Mouse (Mus musculus) hindbrain, embryonic 11.5 days (tissue): ENCODE results near the gene Arf5. TPM values are rescaled to one million over a fixed set of nuclear protein-coding genes. Genes with fewer than 3 reads are reported as not detected.
A peak's percentile ranks its signal among the peaks of the same experiment; 100 is the strongest.

ENCODE experiments used
- ATAC-seq: fragments of 200-750 bp; cut with Nextera tagmentation; 2 replicates; pipeline ENCODE4 v1.8.0; 2017; ENCODE audit warnings: mild to moderate bottlenecking, moderate TSS enrichment, moderate library complexity; ENCODE audit not compliant: low FRiP score
- DNase-seq: peaks from one replicate; pipeline ENCODE4 v3.0.0-alpha.2; 2015; ENCODE audit warnings: low spot score
- H3K27ac ChIP-seq: fragments of 300-500 bp; sonication (generic); 2 replicates; pipeline ENCODE4 v1.5.1; 2014; ENCODE audit warnings: mild to moderate bottlenecking, low read depth, low read length
- H3K27me3 ChIP-seq: fragments of 300-500 bp; sonication (generic); 2 replicates; pipeline ENCODE4 v1.6.1; 2014; ENCODE audit warnings: mild to moderate bottlenecking, low read length, moderate library complexity, mixed read lengths; ENCODE audit not compliant: control insufficient read depth, insufficient read depth
- H3K36me3 ChIP-seq: fragments of 300-500 bp; sonication (generic); 2 replicates; pipeline ENCODE4 v1.6.1; 2014; ENCODE audit warnings: mild to moderate bottlenecking, low read length, moderate library complexity, mixed read lengths; ENCODE audit not compliant: control insufficient read depth, insufficient read depth
- H3K4me1 ChIP-seq: fragments of 300-500 bp; sonication (generic); replicated peaks from 2 replicates; pipeline ENCODE4 v1.6.1; 2014; ENCODE audit warnings: low read length, mixed read lengths; ENCODE audit not compliant: control insufficient read depth, insufficient read depth
- H3K4me2 ChIP-seq: fragments of 300-500 bp; sonication (generic); replicated peaks from 2 replicates; pipeline ENCODE4 v1.6.1; 2014; ENCODE audit warnings: mild to moderate bottlenecking, low read depth, low read length
- H3K4me3 ChIP-seq: fragments of 300-500 bp; sonication (generic); 2 replicates; pipeline ENCODE4 v1.5.1; 2014; ENCODE audit warnings: low read depth, low read length
- H3K9ac ChIP-seq: fragments of 300-500 bp; sonication (generic); 2 replicates; pipeline ENCODE4 v1.6.1; 2014; ENCODE audit warnings: low read depth, low read length
- H3K9me3 ChIP-seq: fragments of 300-500 bp; sonication (generic); 2 replicates; pipeline ENCODE4 v1.6.1; 2016; ENCODE audit warnings: low read length; ENCODE audit not compliant: control insufficient read depth
- WGBS: fragments of 180-500 bp; shearing (Covaris S2); extraction: QIAGEN DNeasy Blood & Tissue Kit; methylation state at CpG from one replicate; pipeline ENCODE4 v1.1.7; 2014; 5-methylcytosine and 5-hydroxymethylcytosine counted together
- polyA plus RNA-seq: library from polyadenylated mRNA; unstranded; fragments of >200 nt; fragmentation: Nextera tagmentation; extraction: Ambion mirVana; gene quantifications from 2 replicates; pipeline ENCODE4 v1.2.1, GENCODE M21; 2014

The Arf5 gene
- polyA plus RNA-seq = 271 and 322 TPM in 2 replicates

DNA sequence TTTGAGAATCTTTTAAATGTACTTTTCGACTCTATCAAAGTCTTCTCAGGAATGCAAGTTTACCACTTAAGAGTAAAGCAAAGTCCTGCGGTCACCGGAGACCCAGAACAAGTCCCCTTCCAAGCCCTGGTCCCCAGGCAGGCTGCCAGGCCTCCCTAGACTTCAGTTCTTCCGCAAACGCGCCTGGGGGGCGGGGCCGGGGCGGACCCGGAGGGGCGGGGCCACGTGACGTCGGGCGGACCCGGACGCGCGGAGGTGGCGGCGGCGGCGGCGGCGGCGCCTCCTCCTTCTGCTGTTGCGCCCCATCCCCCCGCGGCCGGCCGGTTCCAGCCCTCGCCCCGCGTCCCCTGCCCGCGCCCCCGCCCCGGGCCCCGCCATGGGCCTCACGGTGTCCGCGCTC lies at the start of gene Arf5:
Arf5 (plus strand) TSS at position 248 of the 400 bp plus-strand sequence.
- peak within 1 kb of the TSS; percentile 97 for H3K9ac ChIP-seq
- H3K9me3 ChIP-seq = no peaks in the 10 kb centered on the region
- peaks cover 4% of the 10 kb centered on the region; the same call in 1 of the 2 replicates for H3K36me3 ChIP-seq
- DNase-seq = peak; percentile 94
- WGBS = 1% methylated on average over 20 of the region's 42 CpGs
- H3K4me1 ChIP-seq = peaks cover 5% of the 10 kb centered on the region; the same call in 1 of the 2 replicates
- H3K4me3 ChIP-seq = peak within 1 kb of the TSS; percentile 89
- ATAC-seq = peak; percentile 86
- no peaks in the 10 kb centered on the region for H3K27me3 ChIP-seq
- H3K27ac ChIP-seq = peak within 1 kb of the TSS; percentile 79
- H3K4me2 ChIP-seq = peak within 1 kb of the TSS; percentile 51

DNA sequence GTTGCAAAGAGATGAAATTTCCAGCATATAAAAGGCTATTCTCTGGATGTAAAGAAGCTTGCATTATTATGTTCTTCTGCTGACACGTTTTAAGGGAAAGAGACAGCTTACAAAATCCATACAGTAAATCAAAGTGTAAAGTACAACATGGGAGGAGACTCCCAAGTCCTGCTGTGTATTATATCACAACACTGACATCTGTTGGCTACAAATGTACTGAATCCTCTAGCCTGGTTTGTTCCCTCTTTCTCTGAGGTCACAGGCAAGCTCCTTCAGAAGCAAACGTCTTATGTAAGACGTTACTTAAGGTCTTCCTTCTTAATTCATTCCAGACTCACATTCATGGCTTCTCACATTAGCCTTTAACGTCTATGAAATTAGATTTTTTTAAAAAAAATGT lies 41.4 kb upstream of the Arf5 start:
- 59% methylated on average over 4 of the region's 4 CpGs for WGBS
- no peak for ATAC-seq

DNA sequence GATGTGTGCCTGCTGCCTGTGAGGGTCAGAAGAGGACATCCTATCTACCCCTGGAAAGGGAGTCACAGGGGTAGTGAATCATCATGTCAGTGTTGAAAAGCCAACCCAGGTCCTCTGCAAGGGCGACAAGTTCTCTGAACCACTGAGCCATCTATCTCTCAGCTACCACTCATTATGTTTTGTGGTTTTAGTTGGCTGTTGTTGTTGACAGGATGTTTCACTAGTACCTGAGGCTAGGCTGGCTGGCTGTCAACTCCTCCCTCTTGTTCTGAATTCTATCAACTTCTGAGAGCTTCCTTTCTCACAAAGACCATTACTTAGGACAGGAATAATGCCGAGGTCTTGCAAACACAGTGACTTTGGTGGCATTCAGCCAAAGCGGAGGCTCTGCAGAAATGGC lies 38.2 kb upstream of the Arf5 start:
- Histone ChIP-seq H3K36me3 (no peaks in the 10 kb centered on the region), H3K4me1 (no peaks in the 10 kb centered on the region), H3K27ac (no peak overlapping the region), H3K4me2 (no peak overlapping the region), H3K27me3 (no peaks in the 10 kb centered on the region), H3K9me3 (no peaks in the 10 kb centered on the region), H3K9ac (no peak overlapping the region), H3K4me3 (no peak overlapping the region)
- no peak for ATAC-seq
- WGBS = 86% methylated on average over 3 of the region's 3 CpGs
- no peak for DNase-seq

More for the DNA sequence above, 41.4 kb upstream of the Arf5 start:
- Histone ChIP-seq H3K27ac (no peak overlapping the region), H3K9me3 (no peaks in the 10 kb centered on the region), H3K27me3 (no peaks in the 10 kb centered on the region), H3K4me2 (no peak overlapping the region), H3K9ac (no peak overlapping the region), H3K4me3 (no peak overlapping the region), H3K4me1 (no peaks in the 10 kb centered on the region), H3K36me3 (no peaks in the 10 kb centered on the region)
- no peak for DNase-seq

DNA sequence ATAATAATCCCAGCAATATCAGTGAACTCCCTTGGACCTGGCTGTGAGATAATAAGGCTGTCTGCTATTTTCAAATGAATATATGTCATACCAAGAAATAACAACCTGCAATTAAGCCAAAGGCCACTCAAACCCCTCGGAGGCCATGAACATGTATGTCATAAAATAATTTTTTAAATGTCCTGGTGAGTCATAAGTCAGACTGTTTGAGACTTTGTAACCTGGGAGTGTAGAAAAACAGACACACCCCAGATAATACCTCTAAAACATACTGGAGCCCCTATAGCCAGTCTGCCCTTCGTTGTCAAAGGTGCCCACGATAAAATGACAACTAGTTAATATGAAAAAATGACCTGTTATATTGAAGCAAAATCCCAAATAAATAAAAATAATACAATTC lies 34.3 kb upstream of the Arf5 start:
- no peaks in the 10 kb centered on the region for H3K4me1 ChIP-seq
- H3K27me3 ChIP-seq = no peaks in the 10 kb centered on the region
- H3K9ac ChIP-seq = no peak overlapping the region
- H3K27ac ChIP-seq = no peak overlapping the region
- H3K36me3 ChIP-seq = no peaks in the 10 kb centered on the region
- ATAC-seq (no peak), DNase-seq (no peak)
- H3K4me2 ChIP-seq = no peak overlapping the region
- H3K9me3 ChIP-seq = no peaks in the 10 kb centered on the region
- WGBS = 87% methylated on average over 3 of the region's 3 CpGs
- no peak overlapping the region for H3K4me3 ChIP-seq

DNA sequence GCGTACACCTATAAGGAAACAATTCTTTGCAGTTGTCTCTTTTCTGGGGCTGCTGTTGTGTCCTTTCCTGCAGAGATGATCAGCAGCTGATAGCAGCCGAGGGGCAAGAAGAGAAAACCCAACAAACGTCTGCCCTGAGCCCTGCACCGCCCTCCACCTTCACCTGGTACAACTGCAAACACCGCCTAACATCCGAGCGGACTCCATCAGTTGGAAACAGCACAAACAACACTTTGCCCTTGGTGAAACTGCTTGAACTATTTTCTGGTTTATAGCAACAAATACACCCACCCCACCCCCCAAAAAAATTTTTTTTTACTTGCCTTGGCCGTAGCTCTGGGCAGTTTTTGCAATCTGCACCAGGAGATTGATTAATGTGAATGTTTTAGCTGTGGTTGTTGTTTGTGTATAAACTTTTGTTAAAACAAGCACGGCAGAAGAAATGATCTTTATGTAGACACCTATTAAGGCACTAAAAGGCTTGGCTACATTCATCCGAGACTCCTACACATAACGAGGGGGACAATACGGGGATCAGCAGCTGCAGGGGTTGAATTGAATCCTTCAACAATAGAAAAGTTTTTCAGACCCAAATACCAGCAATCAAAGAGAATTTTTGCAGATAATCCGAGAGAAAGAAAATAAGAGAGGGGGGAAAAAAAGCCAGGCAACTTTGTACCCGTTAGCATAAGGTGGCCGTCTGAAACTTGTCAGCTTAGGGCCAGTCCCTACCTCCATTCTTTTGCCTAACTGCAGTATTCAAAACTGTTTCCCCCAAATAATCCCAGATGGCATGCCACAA lies 27.1 kb upstream of the Arf5 start:
- no peak overlapping the region for H3K27ac ChIP-seq
- H3K4me2 ChIP-seq = peak overlapping the region; percentile 46
- no peak for ATAC-seq
- H3K4me1 ChIP-seq = no peaks in the 10 kb centered on the region
- H3K9ac ChIP-seq = no peak overlapping the region
- WGBS = 24% methylated on average over 15 of the region's 15 CpGs
- 0 out of 2 replicates have a peak, but pooled peaks cover 3% of the 10 kb centered on the region for H3K9me3 ChIP-seq
- peak; percentile 33 for DNase-seq
- H3K27me3 ChIP-seq = peaks cover 3% of the 10 kb centered on the region; the same call in 1 of the 2 replicates
- H3K4me3 ChIP-seq = peak overlapping the region; percentile 41
- H3K36me3 ChIP-seq = no peaks in the 10 kb centered on the region

DNA sequence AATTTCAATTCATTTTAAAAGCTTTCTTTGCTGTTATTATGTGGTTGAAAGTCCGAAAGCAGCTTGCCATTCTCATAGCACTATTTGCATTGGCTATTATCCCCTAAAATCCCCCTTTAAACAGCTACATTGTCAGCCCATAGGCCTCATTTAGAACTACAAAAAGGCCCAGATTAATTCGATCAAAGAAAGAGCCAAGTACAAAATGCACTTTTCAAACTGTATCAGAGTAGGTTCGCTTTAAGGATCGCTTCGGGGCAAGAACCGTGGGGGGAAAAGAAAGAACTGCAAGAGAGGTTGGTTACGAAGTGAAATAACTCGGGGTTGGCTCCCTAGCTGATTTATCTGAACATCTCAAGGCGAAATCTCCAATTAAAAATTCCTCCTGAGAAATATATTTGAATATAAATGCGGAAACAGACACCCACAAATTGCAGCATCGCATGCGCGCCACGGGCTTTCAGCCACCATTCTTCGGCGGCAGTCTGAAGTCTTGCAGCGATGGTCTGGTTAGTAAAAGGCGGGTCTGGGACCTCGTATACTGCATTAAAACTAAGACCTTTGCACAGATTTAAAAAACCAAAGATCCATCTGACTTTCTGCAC lies 26.4 kb upstream of the Arf5 start:
- H3K9me3 ChIP-seq = 0 out of 2 replicates have a peak, but pooled peaks cover 3% of the 10 kb centered on the region
- DNase-seq = peak; percentile 63
- H3K27ac ChIP-seq = no peak overlapping the region
- no peaks in the 10 kb centered on the region for H3K4me1 ChIP-seq
- peak overlapping the region; percentile 41 for H3K4me3 ChIP-seq
- WGBS = 1% methylated on average over 19 of the region's 19 CpGs
- ATAC-seq = peak; percentile 59; the same call in 1 of the 2 replicates
- no peaks in the 10 kb centered on the region for H3K36me3 ChIP-seq
- peak overlapping the region; percentile 68 for H3K9ac ChIP-seq
- peaks cover 3% of the 10 kb centered on the region; the same call in 1 of the 2 replicates for H3K27me3 ChIP-seq
- peak overlapping the region; percentile 46 for H3K4me2 ChIP-seq

DNA sequence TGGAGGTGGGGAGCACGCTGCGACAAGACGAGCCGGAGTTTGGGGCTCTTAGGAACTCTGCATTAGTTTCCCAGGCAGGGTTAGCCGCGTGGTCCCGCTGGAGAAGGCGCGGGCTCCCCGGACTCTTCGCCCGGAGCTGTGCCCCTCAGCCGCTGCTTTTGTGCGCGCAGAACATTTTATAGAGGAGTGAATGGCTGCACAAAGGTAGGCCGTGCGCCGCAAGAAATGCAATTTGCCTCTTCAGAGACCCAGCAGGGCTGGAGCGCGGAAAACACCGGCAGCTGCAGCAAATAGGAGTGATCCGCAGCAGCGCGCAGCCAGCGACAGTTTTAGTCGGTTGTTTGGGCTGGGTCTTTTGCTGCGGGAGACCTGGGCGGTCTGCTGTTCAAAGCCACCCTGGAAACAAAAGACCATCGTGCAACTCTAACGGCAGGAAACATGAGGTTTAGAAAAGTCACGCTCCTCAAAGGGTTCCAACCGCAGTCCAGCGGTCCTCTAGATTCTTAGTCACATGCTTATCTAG lies 25.6 kb upstream of the Arf5 start, which contains the start of gene Zfp800:
Zfp800 (minus strand) TSS at position 325 of the 523 bp plus-strand sequence.
- DNase-seq = peak; percentile 71
- Histone ChIP-seq H3K9ac (peak within 1 kb of the TSS; percentile 68), H3K27ac (no peak within 1 kb of the TSS), H3K4me3 (peak within 1 kb of the TSS; percentile 41), H3K36me3 (no peaks in the 10 kb centered on the region), H3K4me1 (no peaks in the 10 kb centered on the region), H3K4me2 (peak within 1 kb of the TSS; percentile 46), H3K9me3 (0 out of 2 replicates have a peak, but pooled peaks cover 3% of the 10 kb centered on the region), H3K27me3 (peaks cover 3% of the 10 kb centered on the region; the same call in 1 of the 2 replicates)
- ATAC-seq = peak; percentile 77
- under 1% methylated on average over 33 of the region's 33 CpGs for WGBS

DNA sequence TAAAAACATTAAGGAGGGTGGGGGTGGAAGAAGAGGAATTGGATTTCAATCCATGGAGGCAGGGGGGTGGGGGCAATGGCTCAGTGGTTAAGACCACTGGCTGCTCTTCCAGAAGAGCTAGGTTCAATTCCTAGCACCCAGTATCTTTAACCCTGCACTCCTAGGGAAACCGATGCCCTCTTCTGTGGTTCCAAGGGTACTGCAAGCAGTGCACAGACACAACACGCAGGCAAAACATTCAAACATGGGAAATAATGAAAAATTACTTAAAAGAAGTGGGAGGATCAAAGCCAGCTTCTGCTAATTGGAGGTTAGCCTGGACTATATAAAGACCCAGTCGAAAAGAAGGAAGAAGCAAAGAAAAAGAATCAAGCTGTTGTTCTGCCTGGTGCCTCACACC lies 24.6 kb upstream of the Arf5 start:
- peaks cover 3% of the 10 kb centered on the region; the same call in 1 of the 2 replicates for H3K27me3 ChIP-seq
- H3K4me1 ChIP-seq = no peaks in the 10 kb centered on the region
- no peak overlapping the region for H3K4me2 ChIP-seq
- WGBS = 84% methylated on average over 3 of the region's 3 CpGs
- H3K9ac ChIP-seq = no peak overlapping the region
- H3K4me3 ChIP-seq = no peak overlapping the region
- no peaks in the 10 kb centered on the region for H3K36me3 ChIP-seq
- DNase-seq = no peak
- H3K27ac ChIP-seq = no peak overlapping the region
- no peak for ATAC-seq
- H3K9me3 ChIP-seq = 0 out of 2 replicates have a peak, but pooled peaks cover 3% of the 10 kb centered on the region
